Mouse (Mus musculus): Measurements from ENCODE around the gene Surf2. TPM values are rescaled to one million over a fixed set of nuclear protein-coding genes. Genes with fewer than 3 reads are reported as not detected.

Surf2 gene
- polyA plus RNA-seq, 1 experiment from 2014 or later, result 59.7 TPM

Other genes with a start within 250 kb of the Surf2 start
- not detected in 2 replicates for gene Lcn4, start 245.1 kb upstream of the Surf2 start, polyA plus RNA-seq (2015; fragmentation: Nextera tagmentation; extraction: Ambion mirVana)
- not detected in 2 replicates for gene Abo, start 51.4 kb upstream of the Surf2 start, polyA plus RNA-seq (2015; fragmentation: Nextera tagmentation; extraction: Ambion mirVana)
- 29.1 and 32.1 TPM in 2 replicates for gene Surf6, start 13.5 kb upstream of the Surf2 start, polyA plus RNA-seq (2015; fragmentation: Nextera tagmentation; extraction: Ambion mirVana)
- gene Med22, start 5.7 kb upstream of the Surf2 start, polyA plus RNA-seq (2015; fragmentation: Nextera tagmentation; extraction: Ambion mirVana), result 177 and 180 TPM in 2 replicates
- 494 and 501 TPM in 2 replicates for gene Rpl7a, start 5.6 kb upstream of the Surf2 start, polyA plus RNA-seq (2015; fragmentation: Nextera tagmentation; extraction: Ambion mirVana)
- gene Surf1, start 163 bp downstream of the Surf2 start, polyA plus RNA-seq (2015; fragmentation: Nextera tagmentation; extraction: Ambion mirVana), result 69.9 and 82.1 TPM in 2 replicates
- gene Surf4, start 17.6 kb downstream of the Surf2 start, polyA plus RNA-seq (2015; fragmentation: Nextera tagmentation; extraction: Ambion mirVana), result 110 and 112 TPM in 2 replicates
- 0.36 TPM in 1 of 2 replicates, not detected in the other for gene Stkld1, start 17.7 kb downstream of the Surf2 start, polyA plus RNA-seq (2015; fragmentation: Nextera tagmentation; extraction: Ambion mirVana)
- gene Rexo4, start 48.0 kb downstream of the Surf2 start, polyA plus RNA-seq (2015; fragmentation: Nextera tagmentation; extraction: Ambion mirVana), result 39.5 and 40.2 TPM in 2 replicates
- 0.38 TPM in 1 of 2 replicates, not detected in the other for gene Adamts13, start 57.0 kb downstream of the Surf2 start, polyA plus RNA-seq (2015; fragmentation: Nextera tagmentation; extraction: Ambion mirVana)
- gene Cacfd1, start 93.6 kb downstream of the Surf2 start, polyA plus RNA-seq (2015; fragmentation: Nextera tagmentation; extraction: Ambion mirVana), result 109 and 125 TPM in 2 replicates
- 6.1 and 7.1 TPM in 2 replicates for gene Slc2a6, start 111.6 kb downstream of the Surf2 start, polyA plus RNA-seq (2015; fragmentation: Nextera tagmentation; extraction: Ambion mirVana)
- not detected in 2 replicates for gene Mymk, start 155.8 kb downstream of the Surf2 start, polyA plus RNA-seq (2015; fragmentation: Nextera tagmentation; extraction: Ambion mirVana)
- 11.6 and 14.2 TPM in 2 replicates for gene Adamtsl2, start 163.0 kb downstream of the Surf2 start, polyA plus RNA-seq (2015; fragmentation: Nextera tagmentation; extraction: Ambion mirVana)
- 5.0 and 7.1 TPM in 2 replicates for gene Fam163b, start 226.1 kb downstream of the Surf2 start, polyA plus RNA-seq (2015; fragmentation: Nextera tagmentation; extraction: Ambion mirVana)
- gene Dbh, start 248.9 kb downstream of the Surf2 start, polyA plus RNA-seq (2015; fragmentation: Nextera tagmentation; extraction: Ambion mirVana), result not detected in 2 replicates